Mouse (Mus musculus): ENCODE data around the gene Crybb1. TPM values are rescaled to one million over a fixed set of nuclear protein-coding genes. Genes with fewer than 3 reads are reported as not detected.

The Crybb1 gene
- 1.7 and 2.0 TPM in 2 replicates for polyA plus RNA-seq (2015; fragmentation: Nextera tagmentation; extraction: Ambion mirVana)

- ATAC-seq (ENCODE audit: low FRiP score, low TSS enrichment) (no peak), DNase-seq (ENCODE audit: low spot score) (no peak)
- Histone ChIP-seq H3K4me3 (ENCODE audit: low read depth, low read length) (no peak within 1 kb of the TSS), H3K36me3 (ENCODE audit: control insufficient read depth, insufficient read depth, low read length) (no peaks in the 10 kb centered on the region), H3K27me3 (ENCODE audit: control insufficient read depth, insufficient read depth, low read length) (no peaks in the 10 kb centered on the region), H3K4me2 (replicated peaks; ENCODE audit: low read depth) (no peak within 1 kb of the TSS), H3K9me3 (ENCODE audit: control insufficient read depth, low read length) (no peaks in the 10 kb centered on the region), H3K27ac (replicated peaks) (no peak within 1 kb of the TSS), H3K4me1 (replicated peaks; ENCODE audit: control insufficient read depth, insufficient read depth) (no peaks in the 10 kb centered on the region), H3K9ac (ENCODE audit: low read length) (no peak within 1 kb of the TSS)
- TF ChIP-seq CTCF (IDR thresholded peaks at IDR 0.05; ENCODE audit: low read depth), result no peak
- no peak for TF ChIP-seq EP300 (optimal IDR thresholded peaks at IDR 0.05)
- 27% methylated on average over 3 of the region's 3 CpGs for WGBS
These were observed at the start of gene Crybb1 for GRCm38 (mm10) chr5:112255426-112255825. Gene Crybb1, plus strand, starts transcription at chr5:112255815.

DNA sequence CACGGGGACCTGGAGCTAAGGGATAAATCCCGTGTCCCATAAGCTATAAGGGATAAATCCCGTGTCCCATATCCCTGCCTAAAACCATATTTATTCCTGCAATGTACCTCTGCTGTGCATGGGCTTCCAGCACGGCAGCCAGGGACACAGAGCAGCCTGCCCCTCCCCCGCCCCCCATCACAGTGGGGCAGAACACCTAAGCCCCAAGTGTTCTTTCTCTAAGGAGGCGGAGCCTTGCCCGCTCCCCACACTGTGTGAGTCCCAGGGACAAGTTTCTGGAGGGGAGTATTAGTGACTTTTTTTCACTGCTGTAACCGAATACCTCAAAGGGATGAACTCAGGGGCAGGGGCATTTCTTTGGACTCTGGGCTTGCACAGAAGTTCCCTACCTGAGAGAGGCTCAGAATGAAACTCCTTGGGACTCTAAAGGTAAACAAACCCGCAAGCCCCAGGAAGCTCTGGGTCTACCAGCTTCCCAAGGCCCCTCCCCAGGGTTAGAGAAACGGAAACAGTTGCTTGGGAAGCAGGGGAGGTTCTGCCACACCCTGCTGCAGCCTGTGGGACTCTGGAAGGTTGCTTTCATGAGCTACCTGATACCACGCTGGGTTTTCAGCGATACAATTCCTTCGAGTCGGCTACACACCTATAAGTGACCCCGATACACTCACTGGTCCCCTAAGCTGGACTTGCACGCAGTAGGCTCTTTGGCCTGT lies 48.9 kb upstream of the Crybb1 start:
- H3K9me3 ChIP-seq (ENCODE audit: control insufficient read depth, low read length), result no peaks in the 10 kb centered on the region
- no peaks in the 10 kb centered on the region for H3K27me3 ChIP-seq (ENCODE audit: control insufficient read depth, insufficient read depth, low read length)
- no peak for ATAC-seq (ENCODE audit: low FRiP score, low TSS enrichment)
- no peak overlapping the region for H3K4me3 ChIP-seq (ENCODE audit: low read depth, low read length)
- no peak overlapping the region for H3K9ac ChIP-seq (ENCODE audit: low read length)
- no peaks in the 10 kb centered on the region for H3K36me3 ChIP-seq (ENCODE audit: control insufficient read depth, insufficient read depth, low read length)
- WGBS, result 23% methylated on average over 16 of the region's 16 CpGs
- H3K4me2 ChIP-seq (replicated peaks; ENCODE audit: low read depth), result no peak overlapping the region
- no peaks in the 10 kb centered on the region for H3K4me1 ChIP-seq (replicated peaks; ENCODE audit: control insufficient read depth, insufficient read depth)
- TF ChIP-seq CTCF (IDR thresholded peaks at IDR 0.05; ENCODE audit: low read depth) (no peak), EP300 (optimal IDR thresholded peaks at IDR 0.05) (no peak)
- no peak overlapping the region for H3K27ac ChIP-seq (replicated peaks)
- DNase-seq (ENCODE audit: low spot score), result no peak

GRCm38 (mm10) chr5:112208321-112208720 lies 47.3 kb upstream of the Crybb1 start:
- Histone ChIP-seq H3K4me2 (replicated peaks; ENCODE audit: low read depth) (no peak overlapping the region), H3K27me3 (ENCODE audit: control insufficient read depth, insufficient read depth, low read length) (no peaks in the 10 kb centered on the region), H3K9ac (ENCODE audit: low read length) (no peak overlapping the region), H3K36me3 (ENCODE audit: control insufficient read depth, insufficient read depth, low read length) (no peaks in the 10 kb centered on the region), H3K9me3 (ENCODE audit: control insufficient read depth, low read length) (no peaks in the 10 kb centered on the region), H3K4me1 (replicated peaks; ENCODE audit: control insufficient read depth, insufficient read depth) (no peaks in the 10 kb centered on the region), H3K4me3 (ENCODE audit: low read depth, low read length) (no peak overlapping the region), H3K27ac (replicated peaks) (no peak overlapping the region)
- DNase-seq (ENCODE audit: low spot score) (no peak), ATAC-seq (ENCODE audit: low FRiP score, low TSS enrichment) (no peak)
- TF ChIP-seq EP300 (optimal IDR thresholded peaks at IDR 0.05) (no peak), CTCF (IDR thresholded peaks at IDR 0.05; ENCODE audit: low read depth) (no peak)
- 33% methylated on average over 4 of the region's 4 CpGs for WGBS

- Histone ChIP-seq H3K27ac (replicated peaks) (no peak overlapping the region), H3K27me3 (ENCODE audit: control insufficient read depth, insufficient read depth, low read length) (no peaks in the 10 kb centered on the region), H3K9me3 (ENCODE audit: control insufficient read depth, low read length) (no peaks in the 10 kb centered on the region), H3K9ac (ENCODE audit: low read length) (no peak overlapping the region), H3K4me3 (ENCODE audit: low read depth, low read length) (no peak overlapping the region), H3K4me2 (replicated peaks; ENCODE audit: low read depth) (no peak overlapping the region), H3K4me1 (replicated peaks; ENCODE audit: control insufficient read depth, insufficient read depth) (no peaks in the 10 kb centered on the region), H3K36me3 (ENCODE audit: control insufficient read depth, insufficient read depth, low read length) (no peaks in the 10 kb centered on the region)
- peak; percentile 50; the same call in 1 of the 2 replicates for ATAC-seq (ENCODE audit: low FRiP score, low TSS enrichment)
- peak; percentile 66 for DNase-seq (ENCODE audit: low spot score)
- WGBS, result 35% methylated on average over 8 of the region's 8 CpGs
- peak; percentile 93 for TF ChIP-seq CTCF (IDR thresholded peaks at IDR 0.05; ENCODE audit: low read depth)
- TF ChIP-seq EP300 (optimal IDR thresholded peaks at IDR 0.05), result no peak
These were observed 45.5 kb upstream of the Crybb1 start for GRCm38 (mm10) chr5:112210104-112210503.

DNA sequence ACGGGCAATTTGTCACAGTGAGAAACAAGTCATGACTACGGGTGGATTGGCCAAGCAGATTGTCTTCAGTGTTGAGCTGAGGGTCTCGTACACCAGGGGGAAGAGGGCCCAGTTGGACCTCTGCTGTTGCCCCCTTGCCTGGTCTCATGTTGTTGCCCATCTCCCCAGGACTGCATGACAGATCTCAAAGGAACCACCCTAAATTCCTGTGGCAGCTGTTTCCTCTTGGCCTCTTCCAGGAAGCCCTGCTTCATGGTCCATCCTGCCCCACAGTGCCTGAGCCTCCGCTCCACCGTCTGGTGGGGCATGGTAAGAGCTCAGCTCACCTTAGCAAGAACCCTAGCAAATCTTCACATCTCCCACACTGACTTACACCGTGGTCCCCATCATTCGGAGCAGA lies 43.7 kb upstream of the Crybb1 start:
- DNase-seq (ENCODE audit: low spot score) (no peak), ATAC-seq (ENCODE audit: low FRiP score, low TSS enrichment) (no peak)
- no peak overlapping the region for H3K4me3 ChIP-seq (ENCODE audit: low read depth, low read length)
- H3K9me3 ChIP-seq (ENCODE audit: control insufficient read depth, low read length), result no peaks in the 10 kb centered on the region
- 85% methylated on average over 7 of the region's 7 CpGs for WGBS
- no peaks in the 10 kb centered on the region for H3K36me3 ChIP-seq (ENCODE audit: control insufficient read depth, insufficient read depth, low read length)
- H3K27me3 ChIP-seq (ENCODE audit: control insufficient read depth, insufficient read depth, low read length), result no peaks in the 10 kb centered on the region
- no peak overlapping the region for H3K27ac ChIP-seq (replicated peaks)
- no peaks in the 10 kb centered on the region for H3K4me1 ChIP-seq (replicated peaks; ENCODE audit: control insufficient read depth, insufficient read depth)
- TF ChIP-seq EP300 (optimal IDR thresholded peaks at IDR 0.05) (no peak), CTCF (IDR thresholded peaks at IDR 0.05; ENCODE audit: low read depth) (no peak)
- H3K9ac ChIP-seq (ENCODE audit: low read length), result no peak overlapping the region
- no peak overlapping the region for H3K4me2 ChIP-seq (replicated peaks; ENCODE audit: low read depth)

DNA sequence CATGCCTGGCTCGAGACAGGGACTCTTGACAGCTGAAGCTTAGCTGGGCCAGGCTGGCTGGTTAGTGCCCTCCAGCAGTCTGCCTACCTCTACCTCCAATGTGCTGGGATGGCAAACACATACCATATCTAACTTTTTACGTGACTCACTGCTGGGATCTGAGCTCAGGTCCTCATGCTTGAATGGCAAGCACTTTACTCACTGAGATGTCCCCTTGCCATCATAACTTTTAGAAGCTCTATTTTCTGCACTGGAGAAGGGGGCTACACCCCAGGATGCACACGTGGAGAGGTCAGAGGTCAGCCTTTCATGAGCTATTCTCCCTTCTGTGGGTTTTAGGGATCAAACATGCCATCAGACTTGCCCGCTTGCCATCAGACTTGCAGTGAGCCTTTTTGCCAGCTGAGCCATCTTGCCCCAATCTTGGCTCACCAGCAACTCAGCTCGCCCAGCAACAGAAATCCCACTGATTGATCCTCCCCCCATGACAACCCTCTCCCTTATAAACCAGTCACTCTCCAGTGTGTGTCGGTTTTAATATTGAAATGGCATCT lies 42.8 kb upstream of the Crybb1 start:
- H3K4me2 ChIP-seq (replicated peaks; ENCODE audit: low read depth), result no peak overlapping the region
- no peaks in the 10 kb centered on the region for H3K36me3 ChIP-seq (ENCODE audit: control insufficient read depth, insufficient read depth, low read length)
- H3K4me1 ChIP-seq (replicated peaks; ENCODE audit: control insufficient read depth, insufficient read depth), result no peaks in the 10 kb centered on the region
- H3K27ac ChIP-seq (replicated peaks), result no peak overlapping the region
- no peak for TF ChIP-seq EP300 (optimal IDR thresholded peaks at IDR 0.05)
- TF ChIP-seq CTCF (IDR thresholded peaks at IDR 0.05; ENCODE audit: low read depth), result no peak
- no peak overlapping the region for H3K9ac ChIP-seq (ENCODE audit: low read length)
- H3K9me3 ChIP-seq (ENCODE audit: control insufficient read depth, low read length), result no peaks in the 10 kb centered on the region
- 75% methylated on average over 6 of the region's 6 CpGs for WGBS
- ATAC-seq (ENCODE audit: low FRiP score, low TSS enrichment) (no peak), DNase-seq (ENCODE audit: low spot score) (no peak)
- H3K4me3 ChIP-seq (ENCODE audit: low read depth, low read length), result no peak overlapping the region
- H3K27me3 ChIP-seq (ENCODE audit: control insufficient read depth, insufficient read depth, low read length), result no peaks in the 10 kb centered on the region
